ENCODE assay signal across 17 mouse cellular contexts in the genomic region with DNA sequence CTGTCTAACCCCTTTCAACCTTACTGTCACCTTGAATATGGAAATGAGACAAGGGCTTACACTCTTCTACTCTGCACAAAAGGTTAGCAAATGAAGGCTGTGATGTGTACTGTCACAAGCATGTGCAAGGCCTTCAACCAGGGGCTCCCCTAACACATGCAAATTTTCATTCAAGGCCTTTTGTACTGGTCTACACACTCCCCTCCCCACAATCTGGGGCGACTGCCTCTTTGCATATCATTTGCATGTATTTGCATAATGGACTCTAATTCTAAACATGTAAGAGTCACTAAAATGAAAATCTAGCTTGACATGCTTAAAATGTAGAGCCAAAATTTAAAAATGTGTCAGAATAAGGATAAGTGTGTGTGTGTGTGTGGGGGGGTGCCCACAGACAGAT. TPM values are rescaled to one million over a fixed set of nuclear protein-coding genes. Genes with fewer than 3 reads are reported as not detected.
DNase-seq lines count a peak whose midpoint lies in the region; ATAC-seq lines count a peak whose summit lies in the region.
"Had no signal": no experiment of that assay in that cellular context is flagged by ENCODE, and none has a peak within 500 bp of the region (broad histone marks: within the 10 kb centered on the region; RNA-seq: fewer than 3 reads in every experiment).

No protein-coding gene starts in this region.

- no peaks in the 10 kb centered on the region for H3K9me3 ChIP-seq in neural tube, embryonic 11.5 days (ENCODE audit: control insufficient read depth, low read length)
- H3K9me3 ChIP-seq in hindbrain, embryonic 16.5 days (ENCODE audit: control insufficient read depth, low read length), result no peaks in the 10 kb centered on the region
- H3K9me3 ChIP-seq in neural tube, embryonic 13.5 days, result no peaks in the 10 kb centered on the region
- H3K9me3 ChIP-seq: limb, embryonic 12.5 days; stomach, embryonic 15.5 days had no signal

- DNase-seq in neural tube, embryonic 11.5 days (ENCODE audit: low spot score), result peak; percentile 52
- no peak for DNase-seq in neural tube, embryonic 10.5 days (ENCODE audit: extremely low spot score, low spot score)
- DNase-seq in brain, embryonic 18.5 days (ENCODE audit: low read depth, low spot score), result peak; percentile 78
- no peak for DNase-seq in urinary bladder, adult 2 months (ENCODE audit: low spot score)
- DNase-seq in right cerebral cortex, adult 2 months (ENCODE audit: low spot score in 2 of 2), result no peak
- DNase-seq: gastrocnemius, postnatal 14 days; layer of hippocampus, adult 9-11 months; liver, postnatal 0 days; thymus, postnatal 36 days had no signal

- no peaks in the 10 kb centered on the region; the same call in 1 of the 2 replicates for H3K27me3 ChIP-seq in neural tube, embryonic 11.5 days (ENCODE audit: control insufficient read depth, insufficient read depth, low read length)
- no peaks in the 10 kb centered on the region for H3K27me3 ChIP-seq in hindbrain, embryonic 16.5 days (replicated peaks; ENCODE audit: control insufficient read depth, insufficient read depth, low read length)
- H3K27me3 ChIP-seq in neural tube, embryonic 13.5 days, result peaks cover 1% of the 10 kb centered on the region
- H3K27me3 ChIP-seq: limb, embryonic 12.5 days; stomach, embryonic 15.5 days had no signal

- H3K4me1 ChIP-seq in neural tube, embryonic 11.5 days (ENCODE audit: control insufficient read depth, insufficient read depth, low read length), result peaks cover 28% of the 10 kb centered on the region
- H3K4me1 ChIP-seq in hindbrain, embryonic 16.5 days (ENCODE audit: control insufficient read depth, insufficient read depth, low read depth, low read length), result peaks cover 24% of the 10 kb centered on the region
- H3K4me1 ChIP-seq in neural tube, embryonic 13.5 days (replicated peaks), result peaks cover 70% of the 10 kb centered on the region

- H3K27ac ChIP-seq in neural tube, embryonic 11.5 days (ENCODE audit: low read depth, low read length), result no peak overlapping the region; the same call in 1 of the 2 replicates
- peak overlapping the region; percentile 41; the same call in 1 of the 2 replicates for H3K27ac ChIP-seq in hindbrain, embryonic 16.5 days (ENCODE audit: low read depth, low read length)
- H3K27ac ChIP-seq in neural tube, embryonic 13.5 days (replicated peaks), result peak overlapping the region; percentile 79
- H3K27ac ChIP-seq: limb, embryonic 12.5 days; macrophage; stomach, embryonic 15.5 days had no signal

- no peaks in the 10 kb centered on the region for H3K36me3 ChIP-seq in neural tube, embryonic 11.5 days (ENCODE audit: control insufficient read depth, insufficient read depth, low read length)
- no peaks in the 10 kb centered on the region for H3K36me3 ChIP-seq in hindbrain, embryonic 16.5 days (ENCODE audit: control insufficient read depth, insufficient read depth, low read length)
- H3K36me3 ChIP-seq in neural tube, embryonic 13.5 days, result peaks cover 2% of the 10 kb centered on the region; the same call in 1 of the 2 replicates
- H3K36me3 ChIP-seq: limb, embryonic 12.5 days; stomach, embryonic 15.5 days had no signal

- ATAC-seq in neural tube, embryonic 11.5 days (ENCODE audit: insufficient read depth, low FRiP score, low TSS enrichment), result peak; percentile 90
- ATAC-seq in hindbrain, embryonic 16.5 days, result peak; percentile 73
- ATAC-seq in neural tube, embryonic 13.5 days (ENCODE audit: low read depth), result peak; percentile 78
- no peak for ATAC-seq in megakaryocyte-erythroid progenitor cell, adult 5-6 weeks (replicated peaks; ENCODE audit: low FRiP score, low TSS enrichment, poor library complexity, severe bottlenecking)
- ATAC-seq: liver, postnatal 0 days had no signal

- WGBS in neural tube, embryonic 11.5 days, result 61% methylated on average over 1 of the region's 1 CpGs
- WGBS in hindbrain, embryonic 16.5 days, result 25% methylated on average over 1 of the region's 1 CpGs
- WGBS in neural tube, embryonic 13.5 days, result 32% methylated on average over 1 of the region's 1 CpGs

- no peak overlapping the region for H3K9ac ChIP-seq in neural tube, embryonic 11.5 days (ENCODE audit: low read length)
- no peak overlapping the region for H3K9ac ChIP-seq in hindbrain, embryonic 16.5 days (ENCODE audit: low read depth, low read length)
- no peak overlapping the region for H3K9ac ChIP-seq in neural tube, embryonic 13.5 days
- H3K9ac ChIP-seq: limb, embryonic 12.5 days; liver, postnatal 0 days; stomach, embryonic 15.5 days had no signal

- no peak overlapping the region for H3K4me2 ChIP-seq in neural tube, embryonic 11.5 days (ENCODE audit: low read depth)
- H3K4me2 ChIP-seq in hindbrain, embryonic 16.5 days (ENCODE audit: low read length), result no peak overlapping the region
- no peak overlapping the region for H3K4me2 ChIP-seq in neural tube, embryonic 13.5 days
- H3K4me2 ChIP-seq: heart, embryonic 11.5 days; limb, embryonic 12.5 days; stomach, embryonic 15.5 days had no signal

- H3K4me3 ChIP-seq in neural tube, embryonic 11.5 days (ENCODE audit: low read depth, low read length), result no peak overlapping the region
- H3K4me3 ChIP-seq in hindbrain, embryonic 16.5 days (ENCODE audit: low read length), result no peak overlapping the region
- no peak overlapping the region for H3K4me3 ChIP-seq in neural tube, embryonic 13.5 days
- H3K4me3 ChIP-seq: limb, embryonic 12.5 days; stomach, embryonic 15.5 days had no signal

RNA-seq across cellular contexts. Expression of a gene that starts 24.4 kb away (rescaled TPM):
- 0.74 and 0.92 TPM in 2 replicates for polyA plus RNA-seq in neural tube, embryonic 11.5 days (2014; fragmentation: Nextera tagmentation; extraction: Ambion mirVana)
- 5.0 and 6.0 TPM in 2 replicates for polyA plus RNA-seq in hindbrain, embryonic 16.5 days (2015; fragmentation: Nextera tagmentation; extraction: Ambion mirVana)
- 1.2 and 1.5 TPM in 2 replicates for polyA plus RNA-seq in neural tube, embryonic 13.5 days (2015; fragmentation: Nextera tagmentation; extraction: Ambion mirVana)
- 1.2 and 22.3 TPM in 2 replicates for total RNA-seq in megakaryocyte-erythroid progenitor cell, adult 5-6 weeks (2014; fragmentation: Nextera tagmentation)
- 1.2 and 3.9 TPM in 2 replicates for total RNA-seq in megakaryocyte-erythroid progenitor cell, adult 5-6 weeks (2017)
- polyA plus RNA-seq in urinary bladder, adult 2 months (2012; rRNA removed), result 0.10 and 0.11 TPM in 2 replicates
- total RNA-seq: adrenal gland, adult 18-20 months had no signal
- polyA plus RNA-seq: macrophage had no signal

Comparison
In these comparisons a context has a peak if more than half of its experiments do, and no peak if none do; other contexts are left out.
1. DNase-seq: peak in neural tube, embryonic 11.5 days (single experiment) and brain, embryonic 18.5 days (single experiment); none in neural tube, embryonic 10.5 days (single experiment), urinary bladder, adult 2 months (single experiment) and right cerebral cortex, adult 2 months (0 of 2).